Mouse (Mus musculus): ENCODE results near the gene Gcg.

DNA sequence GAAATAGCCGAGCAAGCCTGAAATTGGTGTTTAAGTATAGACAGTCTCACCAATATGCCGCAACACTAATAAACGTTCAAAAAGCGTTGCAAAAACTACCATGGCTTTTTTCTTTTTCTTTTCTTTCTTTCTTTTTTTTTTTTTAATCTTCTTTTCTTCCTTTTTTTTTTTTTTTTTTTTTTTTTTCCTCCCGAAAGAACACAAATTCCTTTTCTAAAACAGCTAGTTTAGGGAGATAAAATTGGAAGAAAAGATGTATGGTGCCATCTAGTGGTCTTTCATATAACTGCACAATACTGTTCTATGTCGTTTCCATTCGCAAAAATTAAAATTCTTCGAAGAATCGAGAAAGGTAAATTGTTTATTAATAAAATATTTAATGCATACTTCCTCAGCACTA, 25.4 kb downstream of the Gcg start:
- TF ChIP-seq GATA1 (IDR thresholded peaks at IDR 0.05; ENCODE audit: borderline replicate concordance, low read length) (no peak), FLI1 (IDR thresholded peaks at IDR 0.05; ENCODE audit: low read length) (no peak)
